Comparison of ENCODE assay signal across 14 mouse cellular contexts in genomic region chr11:65032221-65032620, GRCm38 (mm10).
"Had no signal": no experiment of that assay in that cellular context is flagged by ENCODE, and none has a peak within 500 bp of the region (broad histone marks: within the 10 kb centered on the region; RNA-seq: fewer than 3 reads in every experiment).

No protein-coding gene starts in this region.

- H3K9me3 ChIP-seq: limb, embryonic 10.5 days; liver, embryonic 15.5 days; midbrain, embryonic 13.5 days; neural tube, embryonic 15.5 days had no signal

- H3K27me3 ChIP-seq: liver, embryonic 15.5 days; midbrain, embryonic 13.5 days; neural tube, embryonic 15.5 days had no signal

- DNase-seq: lung, adult 2 months; lung, postnatal 36 days; thymus, adult 18-20 months; thymus, postnatal 14 days had no signal

- H3K4me1 ChIP-seq: limb, embryonic 10.5 days; liver, embryonic 15.5 days; midbrain, embryonic 13.5 days; neural tube, embryonic 15.5 days had no signal

- H3K4me2 ChIP-seq: liver, embryonic 11.5 days; liver, embryonic 15.5 days; midbrain, embryonic 13.5 days; neural tube, embryonic 15.5 days had no signal

- H3K36me3 ChIP-seq: limb, embryonic 10.5 days; liver, embryonic 15.5 days had no signal

- H3K27ac ChIP-seq: left cerebral cortex, adult 2 months; limb, embryonic 10.5 days; liver, embryonic 15.5 days; midbrain, embryonic 13.5 days; neural tube, embryonic 15.5 days had no signal

- ATAC-seq: hindbrain, embryonic 16.5 days; inflammation-experienced regulatory T-cells, adult 6 months; lung, postnatal 0 days; midbrain, embryonic 13.5 days had no signal

- H3K9ac ChIP-seq: liver, embryonic 15.5 days; midbrain, embryonic 13.5 days; neural tube, embryonic 15.5 days had no signal

- H3K4me3 ChIP-seq: left cerebral cortex, adult 2 months; limb, embryonic 10.5 days; liver, embryonic 15.5 days; midbrain, embryonic 13.5 days; myocyte; neural tube, embryonic 15.5 days had no signal
